Mouse (Mus musculus): ENCODE measurements at regions not wholly inside any gene's neighbourhood (a gene's known extent, or its start where the extent isn't known, plus 50 kb on each side); places are given as distances from the start of the nearest gene placed in this dataset.
"Not testable (repeated sequence)": the region's sequence is repeated elsewhere in the genome, so short reads cannot be mapped to it uniquely, and the experiment has no call there.

DNA sequence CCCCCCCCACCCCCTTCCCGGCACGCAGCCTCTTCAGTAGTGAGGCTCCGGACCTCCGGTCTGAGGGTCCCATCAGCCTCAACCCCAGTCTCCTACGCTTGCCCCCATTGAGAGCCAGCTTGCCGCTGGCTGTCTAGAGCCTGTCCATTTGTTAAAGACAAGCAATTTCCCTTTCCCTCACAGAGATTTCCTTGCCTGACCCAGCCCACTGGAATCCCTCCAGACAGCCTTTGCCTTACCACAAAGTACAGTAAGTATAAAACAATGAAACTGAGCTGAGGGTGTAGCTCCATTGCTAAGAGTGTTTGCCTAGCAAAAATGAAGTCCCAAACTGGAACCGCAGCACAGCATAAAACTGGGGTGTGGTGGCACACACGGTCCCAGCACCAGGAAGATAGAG lies 252.4 kb upstream of the Jarid2 start:
- DNase-seq = no peak

DNA sequence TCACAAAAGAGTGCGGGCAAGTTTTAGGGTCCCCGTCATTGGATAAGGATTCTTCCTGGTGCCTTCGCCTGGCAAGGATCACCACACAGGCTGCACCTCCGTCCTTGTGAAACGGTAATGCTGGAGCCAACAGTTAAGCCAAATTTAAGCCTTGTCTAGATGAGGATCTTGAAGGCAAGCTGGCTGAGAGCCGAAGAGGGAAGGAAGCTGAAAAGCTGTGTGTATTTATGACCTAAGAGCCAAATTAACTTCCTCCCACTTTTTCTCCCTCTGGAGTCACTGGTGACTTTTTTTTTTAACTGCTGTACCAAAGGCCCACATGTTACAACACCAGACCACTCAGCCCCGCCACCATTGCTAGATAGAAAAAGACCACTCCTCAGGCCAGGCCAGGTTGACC lies 249.1 kb upstream of the Jarid2 start:
- DNase-seq = no peak

DNA sequence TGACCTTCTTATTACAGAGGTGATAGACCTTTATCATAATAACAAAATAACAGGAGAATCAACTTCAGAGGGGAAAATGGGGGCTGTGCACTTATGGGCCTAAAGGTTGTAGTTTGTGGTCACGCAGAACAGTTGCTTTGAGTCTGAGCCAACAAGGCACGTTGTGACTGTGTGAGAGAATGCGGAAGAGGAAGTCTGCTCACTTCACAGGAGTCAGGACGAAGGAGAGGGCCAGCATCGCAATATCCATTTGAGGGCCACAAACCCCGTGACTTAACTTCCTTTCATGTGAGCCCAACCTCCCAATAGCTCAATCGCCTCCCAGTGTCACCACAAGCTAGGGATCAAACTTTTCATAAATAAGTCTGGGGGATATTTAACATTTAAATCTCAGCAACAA lies 246.6 kb upstream of the Jarid2 start:
- DNase-seq = no peak

DNA sequence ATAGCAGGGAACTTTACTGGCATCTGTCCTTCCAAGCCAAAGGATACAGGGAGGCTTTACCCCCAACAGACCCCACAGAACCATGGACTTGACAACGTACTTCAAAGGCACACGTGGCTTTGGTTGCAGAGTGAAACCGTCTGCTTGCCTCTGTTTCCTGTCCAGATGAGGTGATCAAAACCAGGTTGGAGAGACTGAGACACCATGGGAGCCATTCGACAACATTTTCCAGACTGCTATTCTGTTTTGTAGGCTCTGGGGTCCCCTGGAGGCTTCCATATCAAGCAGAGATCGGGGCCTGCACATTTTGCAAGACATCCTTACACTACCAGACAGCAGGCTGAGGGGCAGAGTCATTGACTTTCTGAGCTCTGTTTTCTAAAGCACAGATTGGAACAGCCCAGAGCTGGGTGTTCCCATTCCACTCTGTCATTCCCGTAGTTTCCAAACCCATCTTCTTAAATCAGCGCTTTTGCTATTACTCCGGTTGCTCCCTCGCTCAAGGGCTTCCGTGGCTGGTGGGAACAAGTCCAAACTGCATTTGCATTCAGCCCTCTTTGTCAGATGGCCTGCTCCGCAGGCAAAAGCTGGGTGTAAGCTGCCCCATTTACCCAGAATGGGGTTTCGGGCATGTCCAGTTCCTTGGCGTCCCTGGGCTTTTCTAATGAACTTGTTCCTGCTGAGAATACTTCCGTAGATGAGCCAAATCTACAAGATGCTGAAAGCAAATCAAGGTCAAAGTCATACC lies 244.5 kb upstream of the Jarid2 start:
- no peak for DNase-seq

DNA sequence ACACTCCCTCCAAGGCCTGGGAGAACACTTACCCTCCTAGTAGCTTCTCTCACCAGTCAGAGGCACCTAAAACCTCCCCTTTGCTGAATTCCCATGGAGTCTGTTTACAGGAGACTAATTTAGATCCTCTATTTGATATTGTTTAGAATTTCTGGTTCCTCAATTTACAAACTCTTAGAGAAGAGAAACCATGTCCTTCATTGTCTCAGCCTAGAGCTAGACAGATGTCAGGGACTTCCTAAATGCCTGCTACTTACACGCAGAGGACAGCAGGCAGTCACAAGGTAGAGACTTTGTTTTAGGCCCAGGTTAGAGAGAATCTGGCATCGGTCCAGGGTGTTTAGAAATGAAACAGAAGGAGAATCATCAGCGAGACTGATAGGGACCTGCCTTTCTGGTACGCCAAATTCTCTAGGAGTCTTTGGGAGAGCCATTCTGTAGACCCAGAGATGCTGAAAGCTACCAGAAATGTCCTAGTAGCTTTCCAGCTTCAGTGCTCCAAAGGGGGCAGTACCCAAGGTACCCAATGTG lies 238.3 kb upstream of the Jarid2 start:
- DNase-seq = no peak

DNA sequence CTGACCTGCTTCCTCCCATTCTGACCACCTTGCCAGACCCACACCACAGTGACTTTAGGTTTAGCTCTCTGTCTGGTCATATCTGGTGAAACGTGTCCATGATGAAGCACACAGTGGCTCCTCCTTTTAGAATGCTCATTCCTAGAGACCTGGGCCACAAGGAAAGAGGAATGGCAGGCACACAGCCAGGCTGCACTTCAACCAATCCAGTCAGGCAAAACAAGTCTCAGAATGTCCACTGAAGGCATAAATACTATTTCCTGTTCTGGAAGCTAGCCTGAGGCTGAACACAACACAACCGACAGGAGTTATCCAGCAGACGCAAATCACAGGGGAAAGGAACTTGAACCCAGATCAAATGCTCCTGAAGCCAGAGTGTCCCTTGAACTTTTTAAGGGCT lies 235.4 kb upstream of the Jarid2 start:
- DNase-seq = no peak

DNA sequence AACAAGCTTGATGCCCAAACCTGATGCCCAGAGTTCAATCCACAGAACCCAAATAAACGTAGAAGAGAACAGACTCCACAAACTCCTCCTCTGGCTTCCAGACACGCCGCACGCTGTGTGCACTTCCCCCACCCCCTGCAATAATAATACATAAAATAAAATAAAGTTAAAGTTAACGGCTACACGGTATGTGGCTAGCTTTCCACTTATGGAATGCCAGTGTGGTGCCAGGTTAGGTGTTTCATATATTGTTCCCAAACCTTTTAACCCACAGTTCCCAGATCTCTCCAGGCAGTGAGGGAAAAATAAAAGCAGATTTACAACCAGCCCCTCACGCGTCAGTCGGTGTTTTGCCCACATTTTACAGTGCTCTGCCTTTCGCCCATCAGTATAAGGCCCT lies 233.8 kb upstream of the Jarid2 start:
- DNase-seq = no peak

DNA sequence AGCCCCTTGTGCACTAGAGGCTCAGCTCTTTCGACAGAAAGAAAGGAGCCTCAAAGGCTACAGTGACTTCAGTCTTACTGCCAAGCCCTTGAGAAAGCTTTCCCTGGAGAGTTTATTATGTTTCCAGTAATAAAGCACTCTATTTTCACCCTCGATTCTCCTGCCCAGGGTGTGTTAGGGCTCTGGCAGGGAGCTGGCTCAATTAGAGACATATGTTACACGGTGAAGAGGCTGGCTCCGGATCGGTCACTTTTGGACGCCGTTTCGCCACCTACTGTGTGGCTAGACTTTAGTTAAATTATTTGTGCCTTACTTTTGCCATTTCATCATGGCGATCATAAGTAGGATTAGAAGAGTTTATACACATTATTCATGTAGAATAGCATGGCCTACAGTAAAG lies 232.7 kb upstream of the Jarid2 start:
- no peak for DNase-seq

DNA sequence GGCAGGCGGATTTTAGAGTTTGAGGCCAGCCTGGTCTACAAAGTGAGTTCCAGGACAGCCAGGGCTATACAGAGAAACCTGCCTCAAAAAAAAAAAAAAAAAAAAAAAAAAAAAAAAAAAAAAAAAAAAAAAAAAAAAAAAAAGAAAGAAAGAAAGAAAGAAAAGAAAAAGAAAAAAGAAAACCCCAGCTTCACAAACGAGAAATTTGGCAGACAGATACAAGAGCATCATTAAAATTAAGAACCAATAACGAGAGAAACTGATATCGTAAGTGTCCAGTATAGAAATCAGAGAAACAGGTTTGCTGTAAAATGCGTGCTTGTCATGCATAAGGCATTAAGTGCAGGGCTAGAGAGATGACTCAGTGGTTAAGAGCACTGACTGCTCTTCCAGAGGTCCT lies 228.4 kb upstream of the Jarid2 start:
- not testable (repeated sequence) for DNase-seq

DNA sequence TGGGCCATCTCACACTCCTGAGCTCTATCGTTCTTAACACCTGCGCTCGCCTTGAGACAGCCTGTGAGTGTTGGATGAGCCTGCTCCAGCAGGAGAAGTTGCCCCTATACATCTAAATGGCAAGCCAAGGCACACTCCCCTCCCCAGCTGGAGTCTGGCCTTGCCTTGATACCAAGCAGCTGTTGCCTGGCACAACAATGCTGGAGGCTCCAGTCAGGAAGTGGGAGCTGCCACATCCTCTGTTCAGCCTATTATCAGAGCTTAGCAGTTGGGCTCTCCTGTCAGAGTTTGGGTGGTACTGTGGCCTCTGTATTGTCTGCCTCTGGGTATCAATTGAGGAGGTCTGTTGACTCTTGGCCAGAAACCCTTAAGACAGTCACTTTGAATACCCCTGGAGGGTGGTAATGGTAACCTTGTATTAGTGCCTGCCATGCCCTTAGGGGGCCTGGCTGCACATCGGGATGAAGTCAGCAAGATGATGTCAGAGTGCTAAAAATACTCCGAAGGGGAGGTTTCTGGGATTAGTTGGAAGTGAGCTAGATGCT lies 227.4 kb upstream of the Jarid2 start:
- peak; percentile 71 for DNase-seq

DNA sequence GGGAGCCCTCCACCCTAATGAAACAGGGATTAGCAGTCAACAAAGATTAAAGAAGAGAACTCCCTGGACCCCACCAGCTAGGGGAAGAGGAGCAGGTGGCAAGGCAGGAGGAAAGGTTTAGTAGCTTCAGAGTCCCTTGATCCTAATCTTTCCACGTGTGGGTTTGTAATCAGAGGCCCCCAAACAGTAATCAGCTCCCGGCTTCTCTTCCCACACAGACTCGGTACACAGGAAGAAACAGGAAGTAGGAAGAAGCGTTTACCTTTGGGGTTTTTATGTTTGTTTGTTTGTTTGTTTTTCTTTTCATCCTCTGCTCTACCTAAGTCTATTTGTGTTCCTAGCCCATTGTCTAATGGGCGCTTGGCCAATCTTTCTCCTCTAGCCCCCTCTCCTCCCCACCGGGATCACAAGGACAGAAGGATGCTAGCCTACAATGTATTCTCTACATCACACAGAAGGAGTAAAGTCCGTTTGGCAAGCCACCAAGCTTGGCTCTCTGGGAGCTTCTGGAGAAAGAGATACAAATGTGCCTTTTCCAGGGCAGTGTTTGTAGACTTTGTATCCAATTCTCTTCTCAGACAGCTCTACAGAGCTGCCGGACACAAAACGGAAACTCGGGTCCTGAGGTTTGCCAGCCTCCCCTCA lies 226.5 kb upstream of the Jarid2 start:
- DNase-seq = no peak

DNA sequence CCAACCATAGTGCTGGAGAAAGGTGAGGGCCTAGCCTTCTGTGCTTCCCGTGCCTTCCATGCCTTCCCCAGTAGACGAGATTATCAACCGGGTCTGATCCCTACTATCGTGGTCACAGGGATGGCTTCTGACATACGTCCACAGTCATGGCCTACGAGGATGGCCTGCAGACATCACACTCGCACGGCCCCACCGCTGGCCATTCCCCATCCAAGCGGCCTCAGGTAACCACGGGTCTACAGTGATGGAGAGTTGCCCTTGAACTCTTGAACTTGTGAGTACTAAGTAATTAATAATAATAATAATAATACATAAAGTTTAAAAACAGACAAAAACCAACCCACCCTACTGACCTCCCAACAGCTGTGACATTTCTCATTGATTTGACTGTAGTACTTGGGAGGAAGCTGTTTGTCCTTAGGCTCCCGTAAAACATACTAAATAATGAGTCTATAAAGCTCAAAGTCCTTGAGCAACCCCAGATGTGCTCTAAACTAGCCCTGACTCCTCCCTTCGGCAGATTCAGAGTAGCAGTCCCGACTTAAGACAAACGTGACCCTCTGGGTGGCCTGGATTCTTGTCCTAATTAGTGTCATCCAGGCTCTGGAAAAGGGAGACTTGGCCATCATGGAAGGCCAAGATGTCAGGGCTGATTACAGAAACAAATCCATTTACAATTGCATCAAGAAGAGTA lies 225.9 kb upstream of the Jarid2 start:
- DNase-seq = no peak

DNA sequence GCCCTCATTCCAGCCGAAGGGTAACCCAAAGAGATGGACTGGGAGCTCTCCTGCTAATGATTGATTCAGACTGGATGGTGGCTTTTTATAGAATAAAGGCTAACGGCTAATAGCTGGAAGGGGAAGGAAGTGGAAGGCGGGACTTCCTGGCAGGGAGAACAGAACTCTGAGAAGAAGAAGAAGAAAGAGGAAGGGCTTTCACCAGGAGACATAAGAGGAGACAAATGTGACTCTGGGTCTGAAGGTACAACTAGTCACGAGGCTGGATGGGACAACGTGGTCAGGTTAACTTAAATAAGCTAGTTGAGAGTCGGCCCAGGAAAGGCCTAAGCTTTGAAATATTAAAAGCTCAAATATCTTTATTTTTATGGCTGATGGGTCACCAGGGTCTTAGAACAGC lies 224.8 kb upstream of the Jarid2 start:
- DNase-seq = no peak

DNA sequence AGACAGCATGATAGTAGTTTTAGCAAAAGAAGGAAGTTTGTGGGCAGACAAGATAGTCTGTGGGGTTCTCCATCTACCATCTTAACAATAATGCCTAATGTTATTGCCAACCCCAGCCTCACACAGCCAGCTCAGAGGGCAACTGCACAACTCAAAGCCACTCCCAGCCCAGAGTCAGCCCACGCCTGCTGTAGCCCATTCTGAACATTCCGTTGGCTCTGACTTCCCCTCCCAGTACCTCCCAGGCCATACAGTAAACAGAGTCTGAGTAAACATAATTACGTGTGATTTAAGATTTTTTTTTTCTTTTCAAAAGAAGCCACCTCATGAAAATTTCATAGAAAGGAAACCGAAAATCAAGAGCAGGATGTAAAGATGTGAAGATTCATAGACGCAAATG lies 222.3 kb upstream of the Jarid2 start:
- DNase-seq = no peak

DNA sequence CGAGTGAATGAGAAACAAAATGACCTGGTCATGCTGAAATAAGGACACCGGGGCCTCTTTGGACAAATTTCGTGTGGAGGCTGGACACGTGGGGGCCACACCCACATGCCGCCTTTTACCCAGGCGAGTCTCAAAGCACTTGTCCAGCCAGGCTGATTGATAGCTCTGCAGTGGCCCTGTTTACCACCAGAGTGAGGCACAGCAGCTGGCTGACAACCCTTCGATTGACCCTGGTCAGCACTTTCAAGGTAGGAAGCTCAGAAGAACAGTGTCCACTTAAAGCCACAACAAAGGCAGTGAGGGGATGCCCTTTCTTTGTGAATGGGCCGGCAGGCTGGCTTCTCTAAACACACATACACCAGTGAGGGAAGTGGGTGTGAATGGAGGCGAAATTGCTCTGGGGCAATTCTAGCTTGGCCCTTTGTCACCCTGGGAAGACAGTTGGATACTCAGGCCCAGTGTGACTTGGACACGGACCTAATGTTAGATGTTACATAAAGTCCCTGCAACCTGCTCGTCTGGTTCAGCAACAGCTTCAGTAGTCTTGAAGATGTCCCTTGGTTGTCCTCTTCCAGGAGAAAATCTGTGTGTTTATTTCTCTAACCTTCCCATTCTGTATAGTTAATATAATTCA lies 219.6 kb upstream of the Jarid2 start:
- no peak for DNase-seq

DNA sequence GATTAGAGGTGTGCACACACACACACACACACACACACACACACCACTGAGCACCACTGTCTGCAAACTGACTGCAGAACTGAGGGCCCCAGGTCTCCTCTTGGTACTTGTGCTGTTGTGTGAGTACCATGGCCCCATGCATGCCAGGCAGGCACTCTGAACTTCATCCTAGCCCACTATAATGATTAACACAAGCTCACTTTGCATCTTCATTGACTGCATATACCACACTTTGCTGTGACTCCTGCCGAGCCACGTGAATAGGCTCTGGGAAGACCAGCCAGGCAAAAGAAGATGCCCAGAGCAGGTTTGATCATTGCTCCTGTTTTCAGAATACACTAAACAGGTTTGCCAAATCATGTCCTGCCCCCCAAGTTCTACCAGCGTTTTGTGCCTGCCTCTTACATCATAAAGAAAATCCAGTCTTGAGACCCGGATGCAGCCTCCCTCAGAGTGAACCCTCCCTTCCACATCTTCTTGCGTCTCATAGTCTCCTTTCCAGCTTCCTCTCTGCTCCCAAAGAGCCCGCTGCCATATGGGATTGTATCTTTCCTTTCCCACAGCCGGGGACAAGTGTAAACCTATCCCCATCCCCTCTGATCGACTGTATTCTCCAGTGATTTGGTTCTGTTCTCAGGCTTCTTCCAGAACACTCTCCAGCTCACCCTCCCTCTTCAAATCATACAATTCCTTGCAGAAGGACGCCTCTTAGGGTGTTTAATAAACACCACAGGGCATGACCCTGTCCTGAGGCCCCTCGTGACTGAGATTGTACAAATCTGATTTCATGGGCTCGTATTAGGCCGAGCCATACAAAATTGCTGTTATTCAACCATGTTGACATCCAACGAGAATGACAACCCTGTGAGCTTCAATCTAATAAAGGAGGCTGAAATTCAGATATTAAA lies 215.6 kb upstream of the Jarid2 start:
- DNase-seq = no peak

DNA sequence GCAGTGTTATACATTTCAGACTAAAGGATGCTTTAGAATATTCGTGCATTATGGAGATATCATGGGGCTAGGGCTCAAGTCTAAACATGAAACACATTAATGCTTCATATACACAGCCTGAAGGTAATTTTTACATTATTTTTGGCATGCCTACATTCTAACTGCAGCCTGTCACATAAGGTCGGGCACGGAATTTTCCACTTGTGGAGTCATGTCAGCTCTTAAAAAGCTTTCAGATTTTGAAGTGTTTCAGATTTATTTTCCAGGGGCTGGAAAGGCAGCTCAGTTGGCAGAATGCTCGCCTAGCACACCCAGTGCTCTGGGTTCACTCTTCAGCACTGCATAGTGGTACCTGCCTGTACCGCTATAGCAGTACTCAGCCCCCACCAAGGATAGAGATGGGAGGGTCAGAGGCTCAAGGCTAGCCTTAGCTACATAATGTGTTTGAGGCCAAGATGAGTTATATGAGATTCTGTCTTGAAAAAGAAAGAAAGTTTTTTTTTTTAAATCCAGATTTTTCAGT lies 214.6 kb upstream of the Jarid2 start:
- no peak for DNase-seq

DNA sequence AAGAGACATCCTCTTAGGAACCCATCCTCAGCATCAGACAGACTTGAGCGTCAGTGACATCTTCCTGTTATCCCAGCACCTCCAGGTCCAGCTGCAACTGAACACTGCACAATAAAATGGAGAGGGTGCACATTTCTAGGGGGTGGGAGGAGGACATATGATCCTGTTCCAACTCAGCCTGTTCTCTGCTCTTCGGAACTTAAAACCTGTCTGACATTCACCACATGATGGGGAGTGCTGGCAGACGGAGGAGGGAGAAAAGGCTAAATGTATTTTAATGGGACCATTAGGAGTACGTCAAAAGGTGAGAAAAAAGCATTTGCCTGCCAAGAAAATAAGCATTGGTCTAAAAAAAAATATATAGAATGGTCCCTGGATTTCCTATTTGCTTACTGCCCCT lies 212.4 kb upstream of the Jarid2 start:
- no peak for DNase-seq

DNA sequence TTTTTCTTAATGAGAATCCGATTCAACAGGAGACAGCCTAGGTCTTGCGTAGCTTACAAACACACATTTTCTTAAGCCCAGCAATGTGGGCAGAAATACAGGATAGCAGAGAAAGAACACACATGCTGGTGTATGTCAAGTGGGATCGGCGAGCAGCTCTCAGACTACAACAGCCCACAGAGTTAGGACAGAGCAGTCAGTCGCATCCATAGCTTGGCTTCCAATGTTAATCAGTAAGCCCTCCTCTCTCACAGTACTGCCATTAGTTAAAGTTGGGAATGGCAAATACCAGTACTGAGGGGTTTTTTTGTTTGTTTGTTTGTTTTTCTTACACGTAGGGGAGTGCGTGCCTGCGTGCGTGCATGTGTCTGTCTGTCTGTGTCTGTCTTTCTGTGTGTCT lies 212.0 kb upstream of the Jarid2 start:
- no peak for DNase-seq

DNA sequence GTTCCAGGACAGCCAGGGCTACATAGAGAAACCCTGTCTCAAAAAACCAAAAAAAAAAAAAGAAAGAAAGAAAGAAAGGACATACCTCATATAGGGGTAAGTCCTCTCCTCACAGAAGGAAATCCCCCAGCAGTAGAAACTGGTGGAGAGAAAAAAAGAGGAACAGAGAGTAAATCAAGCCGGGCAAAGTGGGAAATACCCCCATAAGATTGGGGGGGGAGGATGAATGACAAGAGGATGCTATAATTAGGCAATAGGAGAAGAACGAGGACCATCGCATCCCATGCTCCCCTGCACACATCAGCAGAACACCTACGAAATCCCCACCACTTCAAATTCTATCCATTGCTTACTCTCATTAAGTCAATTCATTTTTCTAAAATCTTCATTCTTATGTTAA lies 211.1 kb upstream of the Jarid2 start:
- no peak for DNase-seq

DNA sequence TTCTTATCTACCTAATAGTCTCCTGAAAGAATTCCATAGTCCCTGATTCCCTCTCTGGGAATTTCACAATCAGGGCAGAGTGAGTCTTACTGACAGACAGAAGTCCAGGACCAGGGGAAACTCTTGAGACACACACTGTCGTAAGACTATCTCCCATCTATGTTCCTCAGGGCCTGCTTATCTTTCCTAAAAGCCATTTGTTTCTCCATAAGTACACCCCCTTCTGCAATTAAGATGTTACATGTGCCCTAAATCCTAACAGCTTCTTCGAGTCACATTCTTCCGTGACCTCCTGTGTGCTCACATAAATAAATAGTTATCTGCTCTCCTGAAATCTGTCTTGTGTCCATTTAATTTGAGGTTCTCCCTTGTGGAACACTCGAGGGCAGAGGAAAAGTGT lies 205.8 kb upstream of the Jarid2 start:
- no peak for DNase-seq
